Mouse (Mus musculus) bone marrow, adult 2 months (tissue): ENCODE measurements at regions not wholly inside any gene's neighbourhood (a gene's known extent, or its start where the extent isn't known, plus 50 kb on each side); places are given as distances from the start of the nearest gene placed in this dataset.
"Not testable (repeated sequence)": the region's sequence is repeated elsewhere in the genome, so short reads cannot be mapped to it uniquely, and the experiment has no call there.

Experiments used
- H3K27ac ChIP-seq: fragments of 200-500 bp; 2 replicates; pipeline ENCODE4 v1.5.1; 2012; ENCODE audit warnings: low read depth, mild to moderate bottlenecking, control low read depth, inconsistent platforms, low read length; ENCODE audit not compliant: control insufficient read depth, poor library complexity, insufficient read depth
- H3K4me1 ChIP-seq: fragments of 200-500 bp; 2 replicates; pipeline ENCODE4 v1.6.1; 2011; ENCODE audit warnings: low read length; ENCODE audit not compliant: control insufficient read depth, insufficient read depth
- H3K4me3 ChIP-seq: fragments of 200-500 bp; replicated peaks from 2 replicates; pipeline ENCODE3; 2011; ENCODE audit warnings: mild to moderate bottlenecking, low read depth, low read length, control low read depth; ENCODE audit not compliant: control insufficient read depth
- CTCF ChIP-seq: fragments of 200-500 bp; IDR thresholded peaks from 2 replicates; pipeline ENCODE4 v1.5.1; 2011; ENCODE audit warnings: low read length, control low read depth; ENCODE audit not compliant: control insufficient read depth, insufficient read depth
- POLR2A ChIP-seq: fragments of 200-500 bp; IDR thresholded peaks from 2 replicates; pipeline ENCODE4 v1.6.1; 2011; ENCODE audit warnings: low read depth, mild to moderate bottlenecking, control low read depth, low read length, borderline replicate concordance; ENCODE audit not compliant: control insufficient read depth
- WGBS: fragments of 180-500 bp; shearing (Covaris S2); methylation state at CpG from one replicate; pipeline ENCODE4 v1.1.7; 2018; 5-methylcytosine and 5-hydroxymethylcytosine counted together

DNA sequence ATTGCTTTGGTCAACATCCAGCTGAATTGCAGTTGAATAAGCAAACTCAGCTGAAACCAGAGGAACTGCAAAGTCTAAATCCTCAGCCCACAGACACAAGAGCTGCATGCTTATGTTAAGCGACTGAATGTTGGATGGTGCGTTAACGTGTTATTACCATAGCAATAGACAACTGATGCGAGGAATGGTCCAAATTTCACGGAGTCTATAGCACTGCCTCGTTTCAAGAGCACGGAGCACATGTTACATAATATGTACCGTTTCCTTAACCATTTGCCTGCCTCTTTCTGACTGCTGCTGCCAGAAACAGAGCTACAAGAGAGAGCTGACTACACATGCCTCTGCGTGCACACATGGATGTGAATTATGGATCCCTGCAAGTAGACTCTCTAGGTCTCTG, 86.3 kb upstream of the Dyrk2 start:
- H3K4me3 ChIP-seq = no peak overlapping the region
- no peak for TF ChIP-seq CTCF
- TF ChIP-seq POLR2A = no peak
- H3K27ac ChIP-seq = no peak overlapping the region
- peaks cover 1% of the 10 kb centered on the region; the same call in 1 of the 2 replicates for H3K4me1 ChIP-seq
- WGBS = 38% methylated on average over 9 of the region's 9 CpGs

DNA sequence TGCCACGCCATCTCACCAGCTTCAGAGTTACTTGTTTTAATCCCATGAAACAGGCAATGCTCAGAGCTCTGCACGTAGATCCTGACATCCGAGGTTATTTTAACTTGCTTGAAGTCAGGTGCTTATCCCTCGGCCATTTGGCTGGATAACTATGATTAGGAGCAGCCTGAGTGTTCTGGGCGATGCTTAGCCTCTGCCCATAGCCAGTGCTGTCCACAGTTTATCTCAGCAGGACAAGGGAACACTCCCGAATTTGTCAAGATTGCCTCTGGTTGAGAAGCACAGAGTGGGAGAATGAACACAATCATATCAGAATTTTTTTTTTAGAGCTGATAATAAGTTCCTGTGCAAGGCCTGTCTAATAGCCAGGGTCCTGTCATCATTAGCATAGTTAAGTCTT, 83.4 kb upstream of the Dyrk2 start:
- TF ChIP-seq POLR2A (no peak), CTCF (no peak)
- Histone ChIP-seq H3K4me1 (peaks cover 1% of the 10 kb centered on the region; the same call in 1 of the 2 replicates), H3K4me3 (no peak overlapping the region), H3K27ac (no peak overlapping the region)
- WGBS = 80% methylated on average over 6 of the region's 6 CpGs

DNA sequence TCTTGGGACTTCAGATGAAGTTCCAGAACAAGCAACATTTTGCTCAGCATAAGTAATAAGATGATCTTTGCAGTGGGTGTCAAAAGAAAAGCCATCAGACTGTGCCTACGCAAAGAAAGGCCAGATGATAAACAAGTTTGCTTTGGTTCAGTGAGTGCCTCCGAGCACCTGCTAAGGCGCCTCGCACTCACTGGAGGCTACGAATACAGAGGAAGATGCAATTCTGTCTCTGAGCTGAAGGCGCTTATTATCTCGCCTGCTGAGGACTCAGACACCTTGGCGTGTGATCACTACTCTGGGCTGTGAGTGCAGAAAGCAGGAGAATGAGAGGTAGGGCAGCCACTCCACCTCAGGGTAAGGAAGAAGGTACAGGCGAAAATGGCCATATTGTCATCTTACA, 82.7 kb upstream of the Dyrk2 start:
- no peak overlapping the region for H3K4me3 ChIP-seq
- TF ChIP-seq POLR2A = no peak
- no peak for TF ChIP-seq CTCF
- peak overlapping the region; percentile 72; the same call in 1 of the 2 replicates for H3K27ac ChIP-seq
- WGBS = 75% methylated on average over 9 of the region's 9 CpGs
- peaks cover 1% of the 10 kb centered on the region; the same call in 1 of the 2 replicates for H3K4me1 ChIP-seq

DNA sequence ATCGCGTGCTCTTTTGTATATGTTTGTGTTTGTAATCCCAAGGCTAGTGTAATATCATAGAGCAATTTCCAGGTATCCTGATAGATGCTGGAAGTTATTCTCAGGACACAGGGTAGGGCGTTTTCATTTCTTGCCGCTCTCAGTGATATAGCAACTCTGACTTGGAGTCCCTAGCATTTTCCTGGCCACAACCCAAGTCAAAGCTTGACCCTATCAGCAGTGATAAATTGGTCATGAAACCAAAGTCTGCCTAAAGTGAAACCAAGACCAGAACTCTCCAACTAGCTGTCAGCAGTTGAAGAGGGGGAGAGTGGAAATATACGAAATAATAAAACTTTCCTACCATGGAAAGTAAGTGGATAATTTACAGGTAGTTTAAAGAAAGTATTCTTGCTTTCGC, 77.7 kb upstream of the Dyrk2 start:
- no peak overlapping the region for H3K27ac ChIP-seq
- TF ChIP-seq CTCF (no peak), POLR2A (no peak)
- no peak overlapping the region for H3K4me3 ChIP-seq
- 69% methylated on average over 6 of the region's 6 CpGs for WGBS
- H3K4me1 ChIP-seq = no peaks in the 10 kb centered on the region

DNA sequence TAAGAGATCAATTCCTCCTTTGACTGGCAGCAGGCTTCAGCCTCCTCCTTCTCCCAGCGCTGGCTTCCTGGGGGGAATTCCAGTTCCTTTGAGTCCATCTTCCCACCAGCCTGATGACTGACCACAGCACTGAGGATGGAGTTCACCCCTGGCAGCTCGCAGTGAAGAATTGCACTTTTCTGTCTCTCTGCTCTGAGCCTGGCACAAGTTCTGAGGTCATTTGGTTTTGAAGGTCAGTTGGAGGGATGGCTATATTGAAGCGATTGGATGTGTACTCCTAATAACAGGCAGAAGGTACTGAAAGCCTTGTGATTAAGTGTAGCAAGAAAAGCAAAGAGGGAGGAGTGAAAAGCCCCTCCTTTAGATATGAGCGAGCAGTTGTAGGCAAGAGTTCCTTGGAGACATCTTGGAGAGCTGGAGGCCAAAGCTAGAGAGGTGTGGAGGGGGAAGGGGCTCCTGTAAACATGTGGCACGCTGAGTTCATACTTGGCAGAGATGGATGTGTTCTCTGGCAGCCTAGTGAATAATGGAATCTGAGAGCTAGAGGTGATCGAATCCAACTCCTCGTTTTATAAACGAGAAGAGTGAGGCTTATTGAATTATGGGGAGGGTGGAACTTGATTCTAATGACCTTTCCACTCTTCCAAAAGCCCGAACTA, 77.1 kb upstream of the Dyrk2 start:
- Histone ChIP-seq H3K27ac (no peak overlapping the region), H3K4me3 (no peak overlapping the region), H3K4me1 (no peaks in the 10 kb centered on the region)
- 76% methylated on average over 9 of the region's 9 CpGs for WGBS
- TF ChIP-seq CTCF (no peak), POLR2A (no peak)

DNA sequence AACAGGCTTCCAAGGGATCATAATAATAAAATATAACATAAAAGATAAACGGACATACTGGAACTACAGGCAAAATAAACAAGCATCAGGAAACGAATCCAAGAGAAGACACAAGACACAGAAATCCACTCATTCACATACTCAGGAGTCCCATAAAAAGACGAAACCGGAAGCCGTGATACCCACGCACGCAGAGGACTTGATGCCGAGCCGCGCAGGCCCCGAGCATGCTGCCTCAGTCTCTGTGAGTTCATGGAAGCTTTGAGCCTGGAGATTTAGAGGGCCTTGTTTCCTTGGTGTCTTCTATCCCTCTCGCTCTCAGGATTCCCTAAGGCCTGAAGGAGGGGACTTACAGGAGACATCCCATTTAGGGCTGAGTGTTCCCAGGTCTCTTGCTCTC, 57.3 kb upstream of the Dyrk2 start:
- H3K27ac ChIP-seq = no peak overlapping the region; the same call in 1 of the 2 replicates
- 86% methylated on average over 12 of the region's 12 CpGs for WGBS
- H3K4me1 ChIP-seq = no peaks in the 10 kb centered on the region
- no peak overlapping the region for H3K4me3 ChIP-seq
- no peak for TF ChIP-seq CTCF
- no peak for TF ChIP-seq POLR2A

DNA sequence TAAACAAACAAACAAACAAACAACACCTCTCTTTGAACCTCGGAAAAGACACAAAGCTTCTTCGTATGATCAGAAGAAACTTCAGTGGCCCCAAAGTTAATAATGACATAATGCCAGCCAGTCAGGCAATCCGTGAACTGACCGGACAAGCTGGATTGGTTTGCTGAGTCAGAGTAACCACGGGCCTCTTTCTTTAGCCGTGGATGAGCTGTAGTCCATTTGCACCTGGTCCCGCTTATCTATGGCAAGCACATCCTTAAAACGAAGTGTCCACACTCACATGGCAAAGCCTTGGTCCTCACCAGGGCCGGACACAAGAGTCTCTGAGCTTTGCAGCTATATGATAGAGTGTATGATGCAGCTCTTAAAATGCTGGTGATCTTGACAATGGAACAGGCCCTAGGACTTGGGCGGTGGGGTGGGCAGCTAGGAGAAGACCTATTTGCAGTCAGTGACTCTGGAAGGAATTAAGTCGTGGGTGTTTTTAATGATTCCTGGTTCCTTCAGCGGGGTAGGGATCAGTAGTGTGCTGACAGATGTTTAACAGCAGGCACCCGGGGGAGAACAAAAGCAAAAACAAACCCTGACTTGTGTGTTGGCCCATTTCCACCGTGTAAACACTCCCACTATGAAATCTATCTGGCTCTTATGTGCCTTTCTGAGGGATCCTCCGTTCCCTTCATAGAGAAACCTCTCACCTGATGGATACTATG, 53.6 kb upstream of the Dyrk2 start:
- no peak for TF ChIP-seq POLR2A
- TF ChIP-seq CTCF = no peak
- 80% methylated on average over 15 of the region's 15 CpGs for WGBS
- H3K4me3 ChIP-seq = no peak overlapping the region
- no peak overlapping the region for H3K27ac ChIP-seq
- H3K4me1 ChIP-seq = no peaks in the 10 kb centered on the region

DNA sequence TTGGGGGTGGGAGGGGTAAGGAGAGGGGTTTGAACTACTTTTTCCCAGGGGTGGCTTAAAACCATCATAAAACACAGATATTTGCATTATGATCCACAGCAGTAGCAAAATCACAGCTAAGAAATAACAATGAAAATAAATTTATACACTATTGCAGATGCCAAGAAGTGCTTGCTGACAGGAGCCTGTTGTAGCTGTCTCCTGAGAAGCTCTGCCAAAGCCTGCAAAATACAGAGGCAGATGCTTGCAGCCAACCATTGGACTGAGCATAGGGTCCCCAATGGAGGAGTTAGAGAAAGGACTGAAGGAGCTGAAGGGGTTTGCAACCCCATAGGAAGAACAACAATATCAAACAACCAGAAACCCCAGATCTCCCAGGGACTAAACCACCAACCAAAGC, 52.1 kb upstream of the Dyrk2 start:
- H3K27ac ChIP-seq, H3K4me3 ChIP-seq, H3K4me1 ChIP-seq: not testable (repeated sequence)
